Mouse (Mus musculus) small intestine, adult 2 months (tissue): ENCODE measurements at regions not wholly inside any gene's neighbourhood (a gene's known extent, or its start where the extent isn't known, plus 50 kb on each side); places are given as distances from the start of the nearest gene placed in this dataset.

Experiments
- H3K27ac ChIP-seq: fragments of 200-500 bp; 2 replicates; pipeline ENCODE4 v1.5.1; 2012; ENCODE audit warnings: low read depth, low read length, control low read depth, inconsistent platforms; ENCODE audit not compliant: insufficient read depth
- H3K27me3 ChIP-seq: fragments of 200-500 bp; 2 replicates; pipeline ENCODE4 v1.6.1; 2012; ENCODE audit warnings: mild to moderate bottlenecking, moderate library complexity, low read length, inconsistent platforms; ENCODE audit not compliant: control insufficient read depth, insufficient read depth
- H3K36me3 ChIP-seq: fragments of 200-500 bp; 2 replicates; pipeline ENCODE4 v1.6.1; 2012; ENCODE audit warnings: mild to moderate bottlenecking, low read length, control low read depth, inconsistent platforms; ENCODE audit not compliant: control insufficient read depth, insufficient read depth
- H3K4me1 ChIP-seq: fragments of 200-500 bp; 2 replicates; pipeline ENCODE4 v1.6.1; 2012; ENCODE audit warnings: low read length, inconsistent platforms, mixed read lengths; ENCODE audit not compliant: control insufficient read depth, insufficient read depth, insufficient read length
- H3K4me3 ChIP-seq: fragments of 200-500 bp; 2 replicates; pipeline ENCODE4 v1.5.1; 2012; ENCODE audit warnings: low read depth, mild to moderate bottlenecking, control low read depth, inconsistent platforms, low read length, moderate library complexity
- CTCF ChIP-seq: fragments of 200-500 bp; IDR thresholded peaks from 2 replicates; pipeline ENCODE4 v1.5.1; 2012; ENCODE audit warnings: low read depth, mild to moderate bottlenecking, control low read depth, inconsistent platforms, low read length, moderate library complexity, mixed read lengths; ENCODE audit not compliant: insufficient replicate concordance, insufficient read length; ENCODE audit errors: extremely low read depth
- POLR2A ChIP-seq: fragments of 200-500 bp; IDR thresholded peaks from 2 replicates; pipeline ENCODE4 v1.6.1; 2012; ENCODE audit warnings: low read depth, mild to moderate bottlenecking, control low read depth, inconsistent platforms, low read length, moderate library complexity
- WGBS: fragments of 180-500 bp; shearing (Covaris S2); methylation state at CpG from one replicate; pipeline ENCODE4 v1.1.7; 2018; 5-methylcytosine and 5-hydroxymethylcytosine counted together

- Histone ChIP-seq H3K36me3 (no peaks in the 10 kb centered on the region), H3K27ac (no peak overlapping the region), H3K4me1 (peaks cover 2% of the 10 kb centered on the region; the same call in 1 of the 2 replicates), H3K4me3 (no peak overlapping the region), H3K27me3 (no peaks in the 10 kb centered on the region)
- no peak for TF ChIP-seq CTCF
- no peak for TF ChIP-seq POLR2A
- WGBS, result 78% methylated on average over 4 of the region's 4 CpGs
Measured at GRCm38 (mm10) chr13:97394071-97394470, 153.2 kb downstream of the Enc1 start.

DNA sequence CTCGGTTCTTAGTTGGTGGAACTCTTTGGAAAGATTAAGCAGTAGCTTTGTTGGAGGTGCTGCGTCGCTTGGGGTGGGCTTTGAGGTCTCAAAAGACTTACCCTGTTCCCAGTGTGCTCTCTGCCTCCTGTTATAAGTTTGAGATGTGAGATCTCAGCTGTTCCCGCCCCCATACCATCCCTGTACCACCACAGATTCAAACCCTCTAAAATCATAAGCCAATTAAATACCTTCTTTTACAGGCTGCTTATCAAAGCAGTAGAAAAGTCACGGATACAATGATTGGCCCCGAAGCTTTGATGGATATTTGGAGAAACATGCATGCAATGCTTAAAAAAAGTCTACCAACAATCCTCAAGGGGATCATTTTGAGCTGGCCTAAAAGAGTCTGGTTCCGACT, 152.6 kb downstream of the Enc1 start:
- 89% methylated on average over 7 of the region's 7 CpGs for WGBS

DNA sequence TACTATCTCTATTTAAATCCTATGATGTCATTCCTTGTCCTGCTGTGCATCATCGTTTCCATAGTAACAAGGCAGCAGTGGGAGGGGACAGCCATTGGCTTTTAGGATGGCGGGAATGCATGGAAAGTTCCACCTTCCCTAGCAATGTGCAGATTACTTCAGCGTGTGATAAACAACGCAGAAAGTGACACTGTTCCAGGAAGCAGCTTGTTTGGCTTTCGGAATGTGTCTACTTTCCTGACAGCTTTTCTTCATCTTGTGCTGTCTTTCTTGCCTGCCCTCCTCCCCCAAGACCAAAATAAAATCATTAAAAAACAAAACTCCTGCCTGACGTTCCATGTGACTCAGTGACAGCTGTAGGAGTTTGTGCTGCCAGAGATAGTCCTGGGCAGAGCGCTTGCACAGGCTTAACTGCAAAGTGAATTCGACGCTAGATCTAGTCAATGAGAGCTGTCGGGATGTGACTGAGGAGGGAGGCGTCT, 149.6 kb downstream of the Enc1 start:
- H3K27me3 ChIP-seq, result no peaks in the 10 kb centered on the region
- WGBS, result 50% methylated on average over 11 of the region's 11 CpGs
- H3K4me1 ChIP-seq, result peaks cover 14% of the 10 kb centered on the region
- no peak overlapping the region for H3K27ac ChIP-seq
- no peak overlapping the region for H3K4me3 ChIP-seq
- TF ChIP-seq POLR2A, result no peak
- no peak for TF ChIP-seq CTCF
- H3K36me3 ChIP-seq, result no peaks in the 10 kb centered on the region

More for the DNA sequence above, 152.6 kb downstream of the Enc1 start:
- H3K4me1 ChIP-seq, result peaks cover 5% of the 10 kb centered on the region
- no peaks in the 10 kb centered on the region for H3K27me3 ChIP-seq
- no peaks in the 10 kb centered on the region for H3K36me3 ChIP-seq
- TF ChIP-seq POLR2A, result no peak
- no peak for TF ChIP-seq CTCF
- H3K27ac ChIP-seq, result no peak overlapping the region
- no peak overlapping the region for H3K4me3 ChIP-seq

- WGBS, result 39% methylated on average over 11 of the region's 11 CpGs
- no peak overlapping the region for H3K27ac ChIP-seq
- no peaks in the 10 kb centered on the region for H3K27me3 ChIP-seq
- H3K4me1 ChIP-seq, result peaks cover 16% of the 10 kb centered on the region
- H3K36me3 ChIP-seq, result no peaks in the 10 kb centered on the region
- H3K4me3 ChIP-seq, result no peak overlapping the region
- no peak for TF ChIP-seq CTCF
- no peak for TF ChIP-seq POLR2A
Measured at GRCm38 (mm10) chr13:97388851-97389479, 148.1 kb downstream of the Enc1 start.

DNA sequence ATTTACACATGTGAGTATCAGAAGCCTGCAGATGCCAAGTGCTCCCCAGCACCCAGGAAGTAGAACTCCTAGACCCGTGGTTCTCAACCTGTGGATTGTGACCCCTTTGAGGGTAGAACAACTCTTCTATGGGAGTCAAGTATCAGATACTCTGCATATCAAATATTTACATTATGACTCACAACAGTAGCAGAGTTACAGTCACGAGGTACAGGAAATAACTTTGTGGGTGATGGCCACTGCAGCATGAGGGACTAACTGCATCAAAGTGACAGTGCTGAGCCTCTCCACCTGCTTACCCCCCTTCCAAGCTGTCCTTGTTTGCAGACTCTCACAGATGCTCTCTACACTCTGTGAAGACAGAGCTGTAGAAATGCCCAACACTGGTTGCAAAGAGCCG, 145.6 kb downstream of the Enc1 start:
- Histone ChIP-seq H3K4me1 (peaks cover 16% of the 10 kb centered on the region), H3K27me3 (no peaks in the 10 kb centered on the region), H3K27ac (no peak overlapping the region), H3K4me3 (no peak overlapping the region), H3K36me3 (no peaks in the 10 kb centered on the region)
- TF ChIP-seq POLR2A (no peak), CTCF (no peak)
- 15% methylated on average over 3 of the region's 3 CpGs for WGBS

GRCm38 (mm10) chr13:97385531-97385930, 144.6 kb downstream of the Enc1 start:
- H3K36me3 ChIP-seq, result no peaks in the 10 kb centered on the region
- H3K27ac ChIP-seq, result no peak overlapping the region
- H3K4me3 ChIP-seq, result no peak overlapping the region
- no peaks in the 10 kb centered on the region for H3K27me3 ChIP-seq
- H3K4me1 ChIP-seq, result peaks cover 16% of the 10 kb centered on the region
- WGBS, result 39% methylated on average over 8 of the region's 8 CpGs
- TF ChIP-seq CTCF (no peak), POLR2A (no peak)

DNA sequence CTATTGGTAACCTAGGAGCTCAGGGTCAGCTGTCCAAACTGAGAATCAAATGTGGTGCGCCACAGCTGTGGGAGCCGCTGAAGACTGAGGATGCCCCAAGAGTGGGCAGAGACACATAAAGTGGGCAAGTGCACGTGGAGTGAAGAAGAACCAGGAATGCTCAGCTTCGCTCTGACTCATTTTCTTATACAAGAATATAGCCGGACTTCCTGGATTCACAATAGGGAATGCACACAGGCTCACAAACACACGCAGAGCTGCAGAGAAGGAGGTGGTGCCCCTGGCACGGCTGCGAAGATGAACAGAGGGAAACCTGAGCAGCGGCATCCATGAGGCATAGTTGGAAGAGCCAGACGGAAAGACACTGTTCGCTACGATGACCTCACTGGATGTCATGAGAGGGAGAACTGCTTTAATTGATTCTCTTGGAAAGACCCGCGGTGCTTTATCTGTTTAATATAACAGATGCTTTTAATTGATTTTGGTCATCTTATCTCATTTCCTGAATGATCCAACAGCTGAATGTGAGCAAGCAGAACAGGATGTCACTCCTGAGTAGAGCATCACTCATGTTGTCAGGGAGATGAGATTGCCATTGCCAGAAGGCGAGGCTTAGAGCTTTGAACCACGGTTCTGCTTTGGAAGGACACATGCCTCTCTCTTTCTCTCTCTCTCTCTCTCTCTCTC, 143.3 kb downstream of the Enc1 start:
- 78% methylated on average over 16 of the region's 16 CpGs for WGBS
- TF ChIP-seq POLR2A (no peak), CTCF (no peak)
- Histone ChIP-seq H3K27me3 (no peaks in the 10 kb centered on the region), H3K27ac (no peak overlapping the region), H3K4me3 (no peak overlapping the region), H3K4me1 (peaks cover 16% of the 10 kb centered on the region), H3K36me3 (no peaks in the 10 kb centered on the region)
